Mouse (Mus musculus): ENCODE measurements around the gene Actrt3. TPM values are rescaled to one million over a fixed set of nuclear protein-coding genes. Genes with fewer than 3 reads are reported as not detected.
"Not testable (repeated sequence)": the region's sequence is repeated elsewhere in the genome, so short reads cannot be mapped to it uniquely, and the experiment has no call there.

Actrt3 gene
- polyA plus RNA-seq, 1 experiment: not detected

GRCm38 (mm10) chr3:30595111-30595832, 4.5 kb downstream of the Actrt3 start:
- Histone ChIP-seq H3K9me3 (replicated peaks; ENCODE audit: control insufficient read depth, insufficient read depth, low read length, poor library complexity, severe bottlenecking) (no peaks in the 10 kb centered on the region), H3K27me3 (ENCODE audit: control insufficient read depth, insufficient read depth, low read length, poor library complexity, severe bottlenecking) (no peaks in the 10 kb centered on the region), H3K9ac (ENCODE audit: low read depth, poor library complexity, severe bottlenecking) (peak overlapping the region; percentile 93), H3K4me3 (ENCODE audit: low read depth, low read length) (peak overlapping the region; percentile 66), H3K27ac (ENCODE audit: insufficient read depth, low read length) (no peak overlapping the region), H3K36me3 (ENCODE audit: control insufficient read depth, insufficient read depth, low read length, poor library complexity, severe bottlenecking) (no peaks in the 10 kb centered on the region), H3K4me1 (ENCODE audit: control insufficient read depth, insufficient read depth, low read length) (no peaks in the 10 kb centered on the region)
- no peak for TF ChIP-seq EP300 (IDR thresholded peaks at IDR 0.05; ENCODE audit: insufficient read depth, low read depth, low read length)

GRCm38 (mm10) chr3:30593719-30594485, 5.8 kb downstream of the Actrt3 start:
- TF ChIP-seq POLR2A (IDR thresholded peaks at IDR 0.05; ENCODE audit: insufficient read depth, low read length) (no peak), CTCF (IDR thresholded peaks at IDR 0.05; ENCODE audit: low read depth, low read length) (peak; percentile 46)
- no peaks in the 10 kb centered on the region for H3K4me1 ChIP-seq (ENCODE audit: control insufficient read depth, insufficient read depth, low read length)
- no peak overlapping the region for H3K27ac ChIP-seq (ENCODE audit: insufficient read depth, low read length)
- H3K36me3 ChIP-seq (ENCODE audit: control insufficient read depth, insufficient read depth, low read length, poor library complexity, severe bottlenecking): no peaks in the 10 kb centered on the region
- H3K9me3 ChIP-seq (replicated peaks; ENCODE audit: control insufficient read depth, insufficient read depth, low read length, poor library complexity, severe bottlenecking): no peaks in the 10 kb centered on the region
- no peak overlapping the region for H3K4me3 ChIP-seq (ENCODE audit: low read depth, low read length)
- H3K27me3 ChIP-seq (ENCODE audit: control insufficient read depth, insufficient read depth, low read length, poor library complexity, severe bottlenecking): no peaks in the 10 kb centered on the region
- no peak overlapping the region for H3K9ac ChIP-seq (ENCODE audit: low read depth, poor library complexity, severe bottlenecking)

DNA sequence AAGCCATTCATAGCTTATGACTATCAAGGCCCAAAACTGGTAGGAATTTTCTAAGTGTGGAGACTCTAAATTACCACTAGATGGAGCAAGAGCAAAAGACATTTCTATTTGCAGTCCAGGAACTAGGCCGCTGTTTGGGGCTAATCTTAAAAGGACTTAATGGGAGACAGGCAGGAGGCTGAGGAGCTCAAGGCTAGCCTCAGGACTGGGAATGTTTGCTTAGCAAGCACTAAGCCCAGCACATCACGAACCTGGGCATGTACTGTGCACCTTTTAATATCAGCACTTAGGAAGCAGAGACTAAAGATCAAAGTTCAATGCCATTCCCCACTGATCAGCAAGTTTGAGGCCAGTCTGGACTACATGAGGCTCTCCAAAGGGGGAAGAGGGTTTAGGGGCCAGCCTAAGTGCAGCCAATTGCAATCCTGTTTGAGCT, 7.3 kb downstream of the Actrt3 start:
- H3K9ac ChIP-seq (ENCODE audit: low read depth, poor library complexity, severe bottlenecking): no peak overlapping the region
- no peak overlapping the region for H3K4me3 ChIP-seq (ENCODE audit: low read depth, low read length)
- H3K9me3 ChIP-seq (replicated peaks; ENCODE audit: control insufficient read depth, insufficient read depth, low read length, poor library complexity, severe bottlenecking): no peaks in the 10 kb centered on the region
- no peaks in the 10 kb centered on the region for H3K4me1 ChIP-seq (ENCODE audit: control insufficient read depth, insufficient read depth, low read length)
- TF ChIP-seq EP300 (IDR thresholded peaks at IDR 0.05; ENCODE audit: insufficient read depth, low read depth, low read length) (no peak), CTCF (IDR thresholded peaks at IDR 0.05; ENCODE audit: low read depth, low read length) (peak; percentile 6)
- no peak overlapping the region for H3K27ac ChIP-seq (ENCODE audit: insufficient read depth, low read length)
- H3K27me3 ChIP-seq (ENCODE audit: control insufficient read depth, insufficient read depth, low read length, poor library complexity, severe bottlenecking): no peaks in the 10 kb centered on the region
- H3K36me3 ChIP-seq (ENCODE audit: control insufficient read depth, insufficient read depth, low read length, poor library complexity, severe bottlenecking): no peaks in the 10 kb centered on the region

DNA sequence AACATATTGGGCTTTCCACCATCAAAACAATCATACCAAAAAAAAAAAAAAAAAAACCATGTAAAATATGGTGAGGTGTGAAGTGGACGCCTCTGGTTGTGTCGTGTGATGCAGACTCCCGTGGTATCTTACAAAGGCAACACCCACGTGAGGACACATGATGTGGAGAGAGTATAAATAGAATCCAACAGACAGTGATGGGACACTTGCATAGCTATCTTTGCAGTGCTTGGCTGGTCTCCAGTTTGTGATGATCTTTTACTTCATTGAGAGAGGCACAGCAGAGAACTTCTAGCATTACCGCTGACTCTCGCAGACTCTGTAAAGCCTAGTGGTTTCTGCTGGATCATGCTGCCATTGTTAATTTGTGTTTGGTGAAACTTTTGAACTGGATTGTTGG, 10.9 kb downstream of the Actrt3 start:
- H3K9me3 ChIP-seq (replicated peaks; ENCODE audit: control insufficient read depth, insufficient read depth, low read length, poor library complexity, severe bottlenecking): no peaks in the 10 kb centered on the region
- TF ChIP-seq EP300 (IDR thresholded peaks at IDR 0.05; ENCODE audit: insufficient read depth, low read depth, low read length) (no peak), POLR2A (IDR thresholded peaks at IDR 0.05; ENCODE audit: insufficient read depth, low read length) (no peak), CTCF (IDR thresholded peaks at IDR 0.05; ENCODE audit: low read depth, low read length) (no peak)
- H3K27me3 ChIP-seq (ENCODE audit: control insufficient read depth, insufficient read depth, low read length, poor library complexity, severe bottlenecking): no peaks in the 10 kb centered on the region
- H3K27ac ChIP-seq (ENCODE audit: insufficient read depth, low read length): no peak overlapping the region
- no peak overlapping the region for H3K9ac ChIP-seq (ENCODE audit: low read depth, poor library complexity, severe bottlenecking)
- H3K4me3 ChIP-seq (ENCODE audit: low read depth, low read length): no peak overlapping the region
- no peaks in the 10 kb centered on the region for H3K4me1 ChIP-seq (ENCODE audit: control insufficient read depth, insufficient read depth, low read length)
- H3K36me3 ChIP-seq (ENCODE audit: control insufficient read depth, insufficient read depth, low read length, poor library complexity, severe bottlenecking): no peaks in the 10 kb centered on the region

GRCm38 (mm10) chr3:30573549-30573948, 26.2 kb downstream of the Actrt3 start:
- Histone ChIP-seq H3K4me3 (ENCODE audit: low read depth, low read length) (no peak overlapping the region), H3K27me3 (ENCODE audit: control insufficient read depth, insufficient read depth, low read length, poor library complexity, severe bottlenecking) (no peaks in the 10 kb centered on the region), H3K9ac (ENCODE audit: low read depth, poor library complexity, severe bottlenecking) (no peak overlapping the region), H3K36me3 (ENCODE audit: control insufficient read depth, insufficient read depth, low read length, poor library complexity, severe bottlenecking) (no peaks in the 10 kb centered on the region), H3K9me3 (replicated peaks; ENCODE audit: control insufficient read depth, insufficient read depth, low read length, poor library complexity, severe bottlenecking) (no peaks in the 10 kb centered on the region), H3K4me1 (ENCODE audit: control insufficient read depth, insufficient read depth, low read length) (no peaks in the 10 kb centered on the region), H3K27ac (ENCODE audit: insufficient read depth, low read length) (peak overlapping the region; percentile 71; the same call in 1 of the 2 replicates)
- TF ChIP-seq POLR2A (IDR thresholded peaks at IDR 0.05; ENCODE audit: insufficient read depth, low read length) (no peak), EP300 (IDR thresholded peaks at IDR 0.05; ENCODE audit: insufficient read depth, low read depth, low read length) (peak; percentile 87), CTCF (IDR thresholded peaks at IDR 0.05; ENCODE audit: low read depth, low read length) (no peak)

GRCm38 (mm10) chr3:30566333-30566732, 33.4 kb downstream of the Actrt3 start:
- H3K4me1 ChIP-seq (ENCODE audit: control insufficient read depth, insufficient read depth, low read length); H3K9me3 ChIP-seq (replicated peaks; ENCODE audit: control insufficient read depth, insufficient read depth, low read length, poor library complexity, severe bottlenecking); H3K36me3 ChIP-seq (ENCODE audit: control insufficient read depth, insufficient read depth, low read length, poor library complexity, severe bottlenecking); H3K9ac ChIP-seq (ENCODE audit: low read depth, poor library complexity, severe bottlenecking); H3K27me3 ChIP-seq (ENCODE audit: control insufficient read depth, insufficient read depth, low read length, poor library complexity, severe bottlenecking); H3K27ac ChIP-seq (ENCODE audit: insufficient read depth, low read length); H3K4me3 ChIP-seq (ENCODE audit: low read depth, low read length): not testable (repeated sequence)
